Mouse (Mus musculus): ENCODE measurements around the gene Gnas. TPM values are rescaled to one million over a fixed set of nuclear protein-coding genes. Genes with fewer than 3 reads are reported as not detected.

Gnas gene
- polyA plus RNA-seq (2012; rRNA removed) = 872 and 1,035 TPM in 2 replicates

GRCm38 (mm10) chr2:174284011-174284410 is at the start of gene Gnas:
Gene Gnas, plus strand, starts transcription at chr2:174284320.
- 51% methylated on average over 19 of the region's 19 CpGs for WGBS
- DNase-seq = peak; percentile 24
- no peaks in the 10 kb centered on the region for H3K4me1 ChIP-seq (ENCODE audit: control insufficient read depth, insufficient read depth, low read length)
- H3K27me3 ChIP-seq (replicated peaks; ENCODE audit: control insufficient read depth, insufficient read depth, low read length) = no peaks in the 10 kb centered on the region
- H3K36me3 ChIP-seq (ENCODE audit: control insufficient read depth, insufficient read depth, low read length) = no peaks in the 10 kb centered on the region
- TF ChIP-seq POLR2A (IDR thresholded peaks at IDR 0.05; ENCODE audit: low read depth, low read length) (no peak), CTCF (conservative IDR thresholded peaks at IDR 0.05; ENCODE audit: insufficient read depth, insufficient read length, low read depth, low read length) (peak; percentile 46)
- no peak within 1 kb of the TSS for H3K4me3 ChIP-seq (ENCODE audit: insufficient read depth, low read depth, low read length)
- no peak within 1 kb of the TSS for H3K27ac ChIP-seq (ENCODE audit: insufficient read depth, low read depth, low read length)

GRCm38 (mm10) chr2:174242431-174242830 is 41.7 kb upstream of the Gnas start:
- no peak for TF ChIP-seq CTCF (conservative IDR thresholded peaks at IDR 0.05; ENCODE audit: insufficient read depth, insufficient read length, low read depth, low read length)
- TF ChIP-seq POLR2A (IDR thresholded peaks at IDR 0.05; ENCODE audit: low read depth, low read length) = no peak
- H3K4me1 ChIP-seq (ENCODE audit: control insufficient read depth, insufficient read depth, low read length) = no peaks in the 10 kb centered on the region

DNA sequence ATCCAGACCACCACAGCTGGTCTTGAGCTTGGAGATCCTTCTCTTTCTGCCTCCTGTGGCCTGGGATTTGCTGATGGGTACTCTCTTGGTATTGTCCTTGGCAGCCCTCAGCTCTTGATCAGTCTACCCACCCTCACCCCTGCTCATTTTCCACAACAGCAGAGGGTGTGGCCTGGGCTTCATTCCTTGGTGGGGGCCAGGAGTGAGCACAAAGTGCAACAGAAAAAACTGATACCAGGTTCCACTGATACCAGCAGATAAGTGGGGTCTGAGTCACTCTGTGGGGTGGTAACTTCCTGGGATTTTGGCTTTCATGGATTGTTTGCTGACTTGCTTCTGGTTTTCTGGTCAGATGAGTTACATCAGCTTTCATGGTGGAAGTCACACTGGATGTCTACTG is 32.2 kb upstream of the Gnas start:
- Histone ChIP-seq H3K4me3 (ENCODE audit: insufficient read depth, low read depth, low read length) (no peak overlapping the region), H3K27me3 (replicated peaks; ENCODE audit: control insufficient read depth, insufficient read depth, low read length) (no peaks in the 10 kb centered on the region), H3K27ac (ENCODE audit: insufficient read depth, low read depth, low read length) (no peak overlapping the region), H3K36me3 (ENCODE audit: control insufficient read depth, insufficient read depth, low read length) (no peaks in the 10 kb centered on the region), H3K4me1 (ENCODE audit: control insufficient read depth, insufficient read depth, low read length) (no peaks in the 10 kb centered on the region)
- no peak for DNase-seq
- TF ChIP-seq POLR2A (IDR thresholded peaks at IDR 0.05; ENCODE audit: low read depth, low read length) = no peak
- TF ChIP-seq CTCF (conservative IDR thresholded peaks at IDR 0.05; ENCODE audit: insufficient read depth, insufficient read length, low read depth, low read length) = no peak

More at GRCm38 (mm10) chr2:174242431-174242830, 41.7 kb upstream of the Gnas start:
- no peak for DNase-seq
- H3K36me3 ChIP-seq (ENCODE audit: control insufficient read depth, insufficient read depth, low read length) = no peaks in the 10 kb centered on the region
- no peak overlapping the region for H3K4me3 ChIP-seq (ENCODE audit: insufficient read depth, low read depth, low read length)
- WGBS = 77% methylated on average over 5 of the region's 5 CpGs
- H3K27me3 ChIP-seq (replicated peaks; ENCODE audit: control insufficient read depth, insufficient read depth, low read length) = no peaks in the 10 kb centered on the region
- H3K27ac ChIP-seq (ENCODE audit: insufficient read depth, low read depth, low read length) = no peak overlapping the region

DNA sequence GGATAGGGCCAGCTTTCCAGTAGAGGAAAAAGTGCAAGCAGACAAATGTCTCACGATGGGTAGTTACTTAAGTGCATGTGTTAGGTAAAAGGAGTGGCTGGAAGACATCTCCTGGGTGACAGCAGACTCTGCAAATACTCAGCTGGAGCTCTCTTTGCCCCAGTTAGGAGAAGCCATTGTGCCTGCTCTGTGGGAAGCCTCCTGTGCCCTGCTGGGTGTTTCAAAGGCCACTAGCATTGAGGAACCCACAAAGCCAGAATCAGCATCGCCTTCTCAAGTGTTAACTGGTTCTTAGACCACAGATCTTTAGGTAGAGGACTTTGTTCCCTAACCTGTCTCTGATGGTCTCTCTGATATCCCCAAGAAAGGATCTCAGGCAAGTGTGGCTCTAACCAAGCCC is 26.8 kb upstream of the Gnas start:
- H3K4me1 ChIP-seq (ENCODE audit: control insufficient read depth, insufficient read depth, low read length) = no peaks in the 10 kb centered on the region
- no peaks in the 10 kb centered on the region for H3K36me3 ChIP-seq (ENCODE audit: control insufficient read depth, insufficient read depth, low read length)
- no peak for TF ChIP-seq CTCF (conservative IDR thresholded peaks at IDR 0.05; ENCODE audit: insufficient read depth, insufficient read length, low read depth, low read length)
- TF ChIP-seq POLR2A (IDR thresholded peaks at IDR 0.05; ENCODE audit: low read depth, low read length) = no peak
- no peak overlapping the region for H3K27ac ChIP-seq (ENCODE audit: insufficient read depth, low read depth, low read length)
- WGBS = 68% methylated on average over 2 of the region's 2 CpGs
- no peak overlapping the region for H3K4me3 ChIP-seq (ENCODE audit: insufficient read depth, low read depth, low read length)
- DNase-seq = no peak
- H3K27me3 ChIP-seq (replicated peaks; ENCODE audit: control insufficient read depth, insufficient read depth, low read length) = no peaks in the 10 kb centered on the region

GRCm38 (mm10) chr2:174260004-174260403 is 24.1 kb upstream of the Gnas start:
- H3K36me3 ChIP-seq (ENCODE audit: control insufficient read depth, insufficient read depth, low read length) = no peaks in the 10 kb centered on the region
- WGBS = 13% methylated on average over 3 of the region's 3 CpGs
- no peak overlapping the region for H3K4me3 ChIP-seq (ENCODE audit: insufficient read depth, low read depth, low read length)
- no peaks in the 10 kb centered on the region for H3K4me1 ChIP-seq (ENCODE audit: control insufficient read depth, insufficient read depth, low read length)
- H3K27me3 ChIP-seq (replicated peaks; ENCODE audit: control insufficient read depth, insufficient read depth, low read length) = no peaks in the 10 kb centered on the region
- no peak for DNase-seq
- H3K27ac ChIP-seq (ENCODE audit: insufficient read depth, low read depth, low read length) = no peak overlapping the region
- TF ChIP-seq POLR2A (IDR thresholded peaks at IDR 0.05; ENCODE audit: low read depth, low read length) (no peak), CTCF (conservative IDR thresholded peaks at IDR 0.05; ENCODE audit: insufficient read depth, insufficient read length, low read depth, low read length) (no peak)

- TF ChIP-seq POLR2A (IDR thresholded peaks at IDR 0.05; ENCODE audit: low read depth, low read length) = no peak
- no peak for TF ChIP-seq CTCF (conservative IDR thresholded peaks at IDR 0.05; ENCODE audit: insufficient read depth, insufficient read length, low read depth, low read length)
- no peaks in the 10 kb centered on the region for H3K27me3 ChIP-seq (replicated peaks; ENCODE audit: control insufficient read depth, insufficient read depth, low read length)
- 31% methylated on average over 4 of the region's 4 CpGs for WGBS
- H3K4me3 ChIP-seq (ENCODE audit: insufficient read depth, low read depth, low read length) = no peak overlapping the region
- H3K36me3 ChIP-seq (ENCODE audit: control insufficient read depth, insufficient read depth, low read length) = no peaks in the 10 kb centered on the region
- no peak for DNase-seq
- no peak overlapping the region for H3K27ac ChIP-seq (ENCODE audit: insufficient read depth, low read depth, low read length)
- no peaks in the 10 kb centered on the region for H3K4me1 ChIP-seq (ENCODE audit: control insufficient read depth, insufficient read depth, low read length)
Measured at GRCm38 (mm10) chr2:174260908-174261800, 23.0 kb upstream of the Gnas start.

DNA sequence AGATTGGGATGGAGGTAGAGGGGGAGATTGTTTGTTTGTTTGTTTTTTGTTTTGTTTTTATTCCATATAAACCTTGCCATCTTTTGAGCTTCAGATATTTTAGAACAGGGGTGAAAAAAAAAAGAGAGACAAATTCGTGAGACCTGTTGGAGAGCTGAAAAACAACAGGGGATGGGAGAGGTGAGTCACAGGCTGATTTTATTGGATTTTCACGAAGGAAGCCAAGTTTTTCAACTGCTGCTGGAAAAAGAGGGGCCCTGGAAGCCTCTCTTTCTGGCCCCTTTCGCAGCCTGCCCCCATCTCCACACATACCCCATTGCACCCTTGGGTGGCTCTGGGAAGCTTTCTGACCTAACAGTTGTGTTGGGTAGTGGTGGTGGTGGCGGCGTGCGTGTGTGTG is 22.3 kb upstream of the Gnas start:
- Histone ChIP-seq H3K4me1 (ENCODE audit: control insufficient read depth, insufficient read depth, low read length) (no peaks in the 10 kb centered on the region), H3K4me3 (ENCODE audit: insufficient read depth, low read depth, low read length) (no peak overlapping the region), H3K36me3 (ENCODE audit: control insufficient read depth, insufficient read depth, low read length) (no peaks in the 10 kb centered on the region), H3K27ac (ENCODE audit: insufficient read depth, low read depth, low read length) (no peak overlapping the region), H3K27me3 (replicated peaks; ENCODE audit: control insufficient read depth, insufficient read depth, low read length) (no peaks in the 10 kb centered on the region)
- no peak for TF ChIP-seq CTCF (conservative IDR thresholded peaks at IDR 0.05; ENCODE audit: insufficient read depth, insufficient read length, low read depth, low read length)
- TF ChIP-seq POLR2A (IDR thresholded peaks at IDR 0.05; ENCODE audit: low read depth, low read length) = no peak
- DNase-seq = no peak
- WGBS = 69% methylated on average over 6 of the region's 6 CpGs

All from kidney, adult 2 months (tissue).